Mouse (Mus musculus) stomach, embryonic 16.5 days (tissue): Measurements from ENCODE around the gene Cldn20. TPM values are rescaled to one million over a fixed set of nuclear protein-coding genes. Genes with fewer than 3 reads are reported as not detected.

Experiments
- ATAC-seq: fragments of 200-750 bp; cut with Nextera tagmentation; 2 replicates; pipeline ENCODE4 v1.8.0; 2017; ENCODE audit warnings: moderate number of reproducible peaks, moderate TSS enrichment; ENCODE audit not compliant: insufficient read depth, low FRiP score
- H3K27ac ChIP-seq: fragments of 300-500 bp; sonication (generic); 2 replicates; pipeline ENCODE4 v1.5.1; 2014; ENCODE audit warnings: low read length
- H3K27me3 ChIP-seq: fragments of 300-500 bp; sonication (generic); 2 replicates; pipeline ENCODE4 v1.6.1; 2014; ENCODE audit warnings: low read length, control low read depth, mixed read lengths; ENCODE audit not compliant: control insufficient read depth, insufficient read depth
- H3K36me3 ChIP-seq: fragments of 300-500 bp; sonication (generic); 2 replicates; pipeline ENCODE4 v1.6.1; 2014; ENCODE audit warnings: low read length; ENCODE audit not compliant: control insufficient read depth, insufficient read depth
- H3K4me1 ChIP-seq: fragments of 300-500 bp; sonication (generic); 2 replicates; pipeline ENCODE4 v1.6.1; 2014; ENCODE audit warnings: low read length, control low read depth, mixed read lengths; ENCODE audit not compliant: control insufficient read depth, insufficient read depth
- H3K4me2 ChIP-seq: fragments of 300-500 bp; sonication (generic); 2 replicates; pipeline ENCODE4 v1.6.1; 2014; ENCODE audit warnings: low read depth, low read length, mixed read lengths
- H3K4me3 ChIP-seq: fragments of 300-500 bp; sonication (generic); replicated peaks from 2 replicates; pipeline ENCODE4 v1.5.1; 2014; ENCODE audit warnings: mild to moderate bottlenecking, low read length
- H3K9ac ChIP-seq: fragments of 300-500 bp; sonication (generic); 2 replicates; pipeline ENCODE4 v1.6.1; 2014; ENCODE audit warnings: low read length
- H3K9me3 ChIP-seq: fragments of 300-500 bp; sonication (generic); replicated peaks from 2 replicates; pipeline ENCODE4 v1.6.1; 2016; ENCODE audit warnings: low read length, control low read depth; ENCODE audit not compliant: control insufficient read depth
- WGBS: fragments of 180-500 bp; shearing (Covaris S2); extraction: QIAGEN DNeasy Blood & Tissue Kit; methylation state at CpG from one replicate; pipeline ENCODE4 v1.1.7; 2014; 5-methylcytosine and 5-hydroxymethylcytosine counted together
- polyA plus RNA-seq: library from polyadenylated mRNA; unstranded; fragments of >200 nt; fragmentation: Nextera tagmentation; extraction: Ambion mirVana; gene quantifications from 2 replicates; pipeline ENCODE4 v1.2.1, GENCODE M21; 2015

Gene Cldn20
- polyA plus RNA-seq, 1 experiment from 2014 or later: not detected

DNA sequence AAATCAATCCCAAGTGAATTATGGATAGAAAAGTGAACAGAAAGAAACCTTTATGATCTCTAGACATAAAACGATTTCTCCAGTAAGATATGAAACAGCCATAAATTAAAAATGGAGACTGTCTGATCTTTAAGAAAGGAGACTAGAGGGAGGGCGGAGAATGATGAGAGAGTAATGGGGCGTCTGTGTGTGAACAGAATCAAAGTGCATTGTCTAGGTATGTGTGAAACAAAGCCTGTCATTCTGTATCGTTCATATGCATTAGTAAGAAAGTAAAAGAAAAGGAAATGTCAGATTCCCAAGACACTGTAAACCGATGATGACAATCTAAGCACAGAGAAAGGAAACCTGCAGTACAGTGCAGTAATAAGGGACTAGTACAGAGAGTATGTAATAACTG lies 8.7 kb downstream of the Cldn20 start:
- H3K9ac ChIP-seq: no peak overlapping the region
- peaks cover 8% of the 10 kb centered on the region; the same call in 1 of the 2 replicates for H3K36me3 ChIP-seq
- no peak for ATAC-seq
- no peak overlapping the region for H3K4me3 ChIP-seq
- H3K27ac ChIP-seq: no peak overlapping the region
- no peaks in the 10 kb centered on the region for H3K4me1 ChIP-seq
- no peaks in the 10 kb centered on the region for H3K9me3 ChIP-seq
- 74% methylated on average over 5 of the region's 5 CpGs for WGBS
- H3K27me3 ChIP-seq: no peaks in the 10 kb centered on the region
- no peak overlapping the region for H3K4me2 ChIP-seq

DNA sequence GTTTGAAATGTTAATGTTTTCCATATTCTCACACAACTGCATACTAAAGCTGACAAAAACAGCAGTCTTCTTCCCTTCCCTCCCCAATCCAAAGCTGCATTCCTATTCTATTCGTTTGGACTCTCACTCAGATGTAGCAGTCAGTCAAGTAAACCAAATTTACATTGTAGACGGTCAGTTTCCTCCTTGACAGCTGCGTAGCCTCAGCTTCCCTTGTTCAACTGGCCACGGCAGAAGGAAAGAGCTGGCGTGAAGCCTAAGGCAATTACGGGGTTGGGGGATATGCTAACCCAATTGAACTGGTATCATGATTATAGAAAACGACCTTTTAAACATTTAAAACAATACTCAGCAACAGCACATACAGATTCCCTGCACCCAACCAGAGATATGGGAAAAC lies 15.4 kb downstream of the Cldn20 start:
- H3K36me3 ChIP-seq: 0 out of 2 replicates have a peak, but pooled peaks cover 3% of the 10 kb centered on the region
- whole genome bisulfite sequencing: 55% methylated on average over 7 of the region's 7 CpGs
- no peak overlapping the region for H3K4me3 ChIP-seq
- no peaks in the 10 kb centered on the region for H3K4me1 ChIP-seq
- ATAC-seq: no peak
- H3K27me3 ChIP-seq: no peaks in the 10 kb centered on the region
- no peak overlapping the region for H3K4me2 ChIP-seq
- H3K9ac ChIP-seq: no peak overlapping the region
- no peak overlapping the region for H3K27ac ChIP-seq
- no peaks in the 10 kb centered on the region for H3K9me3 ChIP-seq

DNA sequence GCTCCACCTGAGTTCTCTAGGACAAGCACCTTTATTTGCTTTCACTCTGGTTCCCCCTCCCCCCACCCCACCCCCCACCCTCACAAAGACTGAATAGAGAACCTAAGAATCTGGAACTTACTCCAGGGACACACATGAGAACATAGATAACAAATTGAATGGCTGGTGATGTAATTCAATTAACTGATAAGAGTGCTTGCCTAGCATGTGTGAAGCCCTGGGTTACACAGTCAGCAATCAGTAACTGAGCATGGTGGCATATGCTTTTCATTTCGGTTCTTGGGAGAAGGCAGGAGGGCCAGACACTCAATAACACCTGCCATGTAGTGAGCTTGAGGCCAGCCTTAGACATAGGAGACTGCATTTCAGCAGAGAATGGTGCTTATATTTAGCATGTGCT lies 23.9 kb downstream of the Cldn20 start:
- no peak for ATAC-seq
- Histone ChIP-seq H3K9ac (no peak overlapping the region), H3K27me3 (no peaks in the 10 kb centered on the region), H3K9me3 (no peaks in the 10 kb centered on the region), H3K4me1 (no peaks in the 10 kb centered on the region), H3K4me2 (peak overlapping the region; percentile 58; the same call in 1 of the 2 replicates), H3K4me3 (no peak overlapping the region; the same call in 1 of the 2 replicates), H3K27ac (peak overlapping the region; percentile 91; the same call in 1 of the 2 replicates), H3K36me3 (no peaks in the 10 kb centered on the region)
- WGBS: 50% methylated on average over 1 of the region's 1 CpGs

DNA sequence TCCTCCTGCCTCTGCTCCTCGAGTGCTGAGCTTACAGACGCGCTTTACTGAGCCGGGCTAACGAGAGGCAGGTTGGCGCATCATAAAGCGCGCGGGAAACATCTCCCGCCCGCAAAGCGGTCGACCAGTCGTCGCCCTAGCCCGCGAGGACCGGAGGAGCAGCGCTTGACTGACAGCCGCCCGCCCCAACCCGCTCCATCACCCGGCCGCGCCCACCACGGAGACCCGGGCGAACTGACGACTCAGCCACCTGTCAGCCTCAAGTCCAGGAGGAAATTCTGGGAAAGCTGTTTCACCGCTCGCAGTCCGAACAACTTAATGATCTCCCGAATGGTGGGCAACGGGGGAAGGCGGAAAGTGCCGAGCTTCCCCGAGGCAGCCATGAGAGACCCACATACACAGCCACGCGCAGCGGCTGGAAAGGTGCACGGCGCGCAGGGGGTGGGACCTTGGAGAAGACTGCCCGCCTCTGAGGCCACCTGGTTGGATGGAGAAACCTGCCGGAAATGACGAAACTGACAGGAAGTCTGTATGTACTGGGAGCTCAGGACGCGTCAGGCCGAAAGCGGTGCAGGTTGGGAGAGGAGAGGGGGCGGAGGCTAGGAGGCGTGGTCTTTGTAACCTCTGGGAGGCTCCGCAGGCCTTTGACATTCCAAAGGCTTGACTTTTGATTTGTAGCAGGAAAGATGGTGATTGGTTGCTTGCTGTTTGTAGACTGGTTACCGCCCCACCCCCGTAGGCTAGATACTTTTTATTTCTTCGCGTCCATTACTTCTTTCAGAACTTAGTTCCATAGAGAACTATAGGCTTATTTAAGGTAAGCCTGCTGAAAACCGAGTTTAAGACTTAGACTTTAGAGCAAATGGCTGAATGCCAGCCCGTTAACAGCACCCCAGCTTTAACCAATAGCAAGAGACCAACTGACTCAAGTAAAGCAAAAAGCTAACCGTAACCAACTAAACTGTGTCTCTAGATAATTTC lies 25.3 kb downstream of the Cldn20 start, which contains the start of gene Tfb1m:
Gene Tfb1m (minus strand): TSS at position 451 of the 981 bp plus-strand sequence.
- Histone ChIP-seq H3K4me2 (peak within 1 kb of the TSS; percentile 58), H3K9ac (peak within 1 kb of the TSS; percentile 76), H3K4me1 (no peaks in the 10 kb centered on the region), H3K27ac (peak within 1 kb of the TSS; percentile 91), H3K36me3 (no peaks in the 10 kb centered on the region), H3K9me3 (no peaks in the 10 kb centered on the region), H3K27me3 (no peaks in the 10 kb centered on the region), H3K4me3 (peak within 1 kb of the TSS; percentile 71)
- WGBS: under 1% methylated on average over 60 of the region's 60 CpGs
- peak; percentile 99 for ATAC-seq

DNA sequence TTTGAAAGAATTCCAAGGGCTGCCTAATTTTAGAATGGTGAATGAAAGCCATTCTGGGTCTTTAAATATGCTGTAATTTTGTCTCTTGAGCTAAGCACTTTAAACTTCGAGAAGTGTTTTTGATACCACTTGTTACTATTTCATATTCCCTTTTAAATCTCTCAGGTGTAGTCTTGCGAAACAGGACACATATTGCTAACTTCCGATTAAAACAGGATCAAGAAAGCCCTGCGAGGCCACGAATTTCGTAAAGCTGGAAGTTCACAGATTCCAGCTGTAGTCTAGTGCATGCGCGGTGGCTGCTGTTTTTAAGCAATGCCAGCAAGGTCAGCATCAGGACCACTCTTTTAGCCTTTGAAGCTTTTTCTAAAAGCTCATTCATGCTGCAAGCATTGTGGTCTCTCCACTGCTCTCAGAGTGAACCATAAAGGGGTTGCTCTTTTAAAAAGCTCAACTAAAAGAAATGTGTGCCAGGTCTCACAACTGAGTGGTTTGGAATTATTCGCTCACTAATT lies 26.1 kb downstream of the Cldn20 start:
- 71% methylated on average over 9 of the region's 9 CpGs for WGBS
- H3K4me2 ChIP-seq: peak overlapping the region; percentile 46
- no peaks in the 10 kb centered on the region for H3K36me3 ChIP-seq
- peak overlapping the region; percentile 33; the same call in 1 of the 2 replicates for H3K9ac ChIP-seq
- no peaks in the 10 kb centered on the region for H3K27me3 ChIP-seq
- H3K27ac ChIP-seq: peak overlapping the region; percentile 64
- H3K9me3 ChIP-seq: no peaks in the 10 kb centered on the region
- no peaks in the 10 kb centered on the region for H3K4me1 ChIP-seq
- ATAC-seq: no peak
- peak overlapping the region; percentile 71 for H3K4me3 ChIP-seq

DNA sequence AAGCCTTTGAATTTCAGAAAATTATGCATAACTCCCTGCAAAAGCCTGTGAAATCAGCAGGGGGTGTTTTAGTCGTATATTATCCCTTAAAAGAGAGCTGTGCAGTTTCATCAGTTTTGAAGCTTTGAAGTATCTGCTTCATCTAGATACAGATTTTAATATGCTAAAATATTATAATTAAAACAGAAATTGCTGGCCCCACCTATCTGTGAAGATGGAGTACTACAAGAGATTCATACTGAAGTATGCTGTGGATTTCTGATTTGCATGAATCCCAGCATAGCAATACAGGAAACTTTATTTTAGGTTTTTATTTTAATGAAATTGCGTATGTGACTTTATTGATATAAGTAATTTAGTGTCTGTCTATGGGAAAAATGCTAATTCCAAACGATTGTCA lies 28.2 kb downstream of the Cldn20 start:
- no peak for ATAC-seq
- WGBS: 75% methylated on average over 3 of the region's 3 CpGs
- Histone ChIP-seq H3K27ac (no peak overlapping the region), H3K9me3 (no peaks in the 10 kb centered on the region), H3K4me2 (no peak overlapping the region), H3K36me3 (no peaks in the 10 kb centered on the region), H3K27me3 (no peaks in the 10 kb centered on the region), H3K4me1 (no peaks in the 10 kb centered on the region), H3K4me3 (no peak overlapping the region), H3K9ac (no peak overlapping the region)

DNA sequence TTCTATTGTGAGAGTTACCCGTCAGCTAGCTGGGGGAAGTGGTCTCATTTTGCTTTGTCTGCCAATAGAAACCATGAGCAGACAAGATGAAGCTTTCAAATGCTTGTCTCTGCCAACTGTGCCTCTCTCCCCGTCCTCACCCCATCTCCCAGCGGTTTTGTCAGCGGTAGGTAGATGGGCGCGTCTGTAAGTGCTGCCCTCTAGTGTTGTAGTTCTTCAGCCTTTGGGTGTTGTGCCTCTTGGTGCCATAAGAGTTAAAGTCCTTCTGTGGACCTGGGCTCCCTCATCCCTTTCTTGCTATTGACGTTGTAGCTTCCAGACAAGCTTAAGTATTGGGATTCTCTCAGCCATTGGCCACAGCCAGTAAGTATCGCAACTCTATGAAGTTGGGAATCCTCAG lies 30.1 kb downstream of the Cldn20 start:
- Histone ChIP-seq H3K27me3 (no peaks in the 10 kb centered on the region), H3K27ac (no peak overlapping the region), H3K36me3 (no peaks in the 10 kb centered on the region), H3K9me3 (no peaks in the 10 kb centered on the region), H3K4me2 (no peak overlapping the region), H3K4me3 (no peak overlapping the region), H3K4me1 (no peaks in the 10 kb centered on the region), H3K9ac (no peak overlapping the region)
- WGBS: 44% methylated on average over 8 of the region's 8 CpGs
- ATAC-seq: no peak

DNA sequence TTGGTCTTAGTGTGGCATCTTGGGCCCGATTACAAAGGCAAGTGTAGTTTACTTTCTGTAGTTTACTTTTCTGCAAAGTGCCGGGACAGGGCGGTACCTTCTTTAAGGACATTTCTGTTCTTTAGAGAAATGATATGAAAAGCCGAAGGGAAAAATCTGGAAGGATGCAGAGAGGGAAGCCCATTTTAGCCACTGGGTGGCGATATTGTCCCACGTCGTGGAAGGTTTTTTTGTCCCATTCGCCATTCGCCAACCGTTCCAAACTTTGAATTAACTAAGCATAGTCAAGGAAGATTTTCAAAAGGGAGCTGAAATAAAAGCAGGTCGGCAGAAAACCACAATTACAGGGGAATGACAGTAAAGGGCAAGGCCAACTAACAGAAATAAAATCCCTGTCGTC lies 38.5 kb downstream of the Cldn20 start:
- 1% methylated on average over 12 of the region's 12 CpGs for WGBS
- Histone ChIP-seq H3K9ac (peak overlapping the region; percentile 56; the same call in 1 of the 2 replicates), H3K4me2 (peak overlapping the region; percentile 36), H3K4me3 (0 out of 2 replicates have a peak overlapping the region, but pooled peaks have one; percentile 9), H3K4me1 (0 out of 2 replicates have a peak, but pooled peaks cover 2% of the 10 kb centered on the region), H3K9me3 (no peaks in the 10 kb centered on the region), H3K27me3 (no peaks in the 10 kb centered on the region), H3K36me3 (no peaks in the 10 kb centered on the region), H3K27ac (no peak overlapping the region)
- no peak for ATAC-seq
